Mouse (Mus musculus) retina, embryonic 14.5 days (tissue): ENCODE measurements around the gene Elk3.

ENCODE experiments used
- DNase-seq: peaks from one replicate; pipeline ENCODE4 v3.0.0-alpha.2; 2015; ENCODE audit warnings: low spot score

Elk3 gene

GRCm38 (mm10) chr10:93234692-93235091, 76.2 kb downstream of the Elk3 start:
- no peak for DNase-seq

- no peak for DNase-seq
Measured at GRCm38 (mm10) chr10:93233665-93234194, 77.2 kb downstream of the Elk3 start.

- DNase-seq, result no peak
Measured at GRCm38 (mm10) chr10:93231893-93232292, 79.0 kb downstream of the Elk3 start.

GRCm38 (mm10) chr10:93231490-93231889, 79.4 kb downstream of the Elk3 start:
- DNase-seq, result no peak

GRCm38 (mm10) chr10:93228401-93229007, 82.4 kb downstream of the Elk3 start:
- DNase-seq, result no peak

- no peak for DNase-seq
Measured at GRCm38 (mm10) chr10:93227921-93228320, 83.0 kb downstream of the Elk3 start.

GRCm38 (mm10) chr10:93225751-93226150, 85.2 kb downstream of the Elk3 start:
- no peak for DNase-seq

GRCm38 (mm10) chr10:93215051-93215763, 95.7 kb downstream of the Elk3 start:
- no peak for DNase-seq

- DNase-seq, result no peak
Measured at GRCm38 (mm10) chr10:93214251-93214650, 96.7 kb downstream of the Elk3 start.

- no peak for DNase-seq
Measured at GRCm38 (mm10) chr10:93213339-93213738, 97.6 kb downstream of the Elk3 start.

GRCm38 (mm10) chr10:93212699-93213098, 98.2 kb downstream of the Elk3 start:
- DNase-seq, result no peak

GRCm38 (mm10) chr10:93207176-93207575, 103.8 kb downstream of the Elk3 start:
- no peak for DNase-seq

- no peak for DNase-seq
Measured at GRCm38 (mm10) chr10:93205287-93205956, 105.5 kb downstream of the Elk3 start.

GRCm38 (mm10) chr10:93201846-93202458, 109.0 kb downstream of the Elk3 start:
- DNase-seq, result no peak

- DNase-seq, result no peak
Measured at GRCm38 (mm10) chr10:93198958-93199357, 112.0 kb downstream of the Elk3 start.
